Mouse (Mus musculus) layer of hippocampus, postnatal 10 days (tissue): ENCODE measurements around the gene Ddx43. TPM values are rescaled to one million over a fixed set of nuclear protein-coding genes. Genes with fewer than 3 reads are reported as not detected.
"Not testable (repeated sequence)": the region's sequence is repeated elsewhere in the genome, so short reads cannot be mapped to it uniquely, and the experiment has no call there.

Experiments
- DNase-seq, 2 experiments: peaks; one replicate each; pipeline ENCODE4 v3.0.0; 2021; ENCODE audit warnings: low spot score in 2 of 2
- long read RNA-seq: library from polyadenylated mRNA; stranded (forward); transcript quantifications from one replicate; pipeline ENCODE4 v2.0.0, GENCODE M21; 2023
- total RNA-seq, 2 experiments: library from RNA; stranded (reverse); gene quantifications; 2 replicates each; pipeline ENCODE4 v1.2.3; 2021

The Ddx43 gene
- under 1 TPM in 1 of 2 experiments, not detected in 1; 0.16 TPM for total RNA-seq
- long read RNA-seq, partial matches to known transcripts, result 0 of 1 reads
- long read RNA-seq, other reads (novel, unspliced or antisense), result 1 of 1 reads

DNA sequence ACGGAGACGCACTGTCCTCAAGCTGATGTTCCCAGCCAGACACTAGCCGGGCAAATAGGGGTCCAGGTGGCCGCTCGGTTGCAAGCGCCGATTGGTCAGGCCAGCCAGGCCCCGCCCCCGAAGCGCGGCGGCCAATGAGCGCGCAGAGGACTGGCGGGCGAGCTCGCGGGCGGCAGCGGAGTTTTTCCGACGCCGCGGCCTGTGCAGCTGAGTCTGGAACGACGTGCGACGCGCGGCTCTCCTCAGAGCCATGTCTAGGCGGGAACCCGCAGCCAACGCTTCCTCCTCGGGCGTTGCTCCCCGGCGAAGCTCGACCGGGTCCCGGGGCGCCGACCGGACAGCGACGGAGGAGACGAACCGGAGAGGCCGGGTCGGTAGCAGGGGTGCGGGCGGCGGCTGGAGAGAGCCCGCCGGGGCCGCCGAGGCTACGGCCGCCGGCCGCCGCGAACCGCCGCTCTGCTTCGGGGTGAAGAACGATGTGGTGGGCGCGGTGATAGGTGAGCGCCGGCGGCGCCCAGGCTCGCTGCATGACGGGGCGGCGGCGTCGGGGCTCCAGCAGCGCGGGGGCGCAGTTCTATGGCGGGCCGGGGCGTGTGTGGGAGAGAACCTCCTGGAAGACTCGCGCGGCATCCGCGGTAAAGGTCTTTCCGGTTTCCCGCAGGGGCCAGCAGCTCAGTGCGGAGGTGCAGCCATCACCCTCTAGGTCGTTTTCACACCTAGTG lies at the start of gene Ddx43:
Gene Ddx43 (plus strand): TSS at position 148 of the 722 bp plus-strand sequence.
- peak; percentile 42 to 53 for DNase-seq

DNA sequence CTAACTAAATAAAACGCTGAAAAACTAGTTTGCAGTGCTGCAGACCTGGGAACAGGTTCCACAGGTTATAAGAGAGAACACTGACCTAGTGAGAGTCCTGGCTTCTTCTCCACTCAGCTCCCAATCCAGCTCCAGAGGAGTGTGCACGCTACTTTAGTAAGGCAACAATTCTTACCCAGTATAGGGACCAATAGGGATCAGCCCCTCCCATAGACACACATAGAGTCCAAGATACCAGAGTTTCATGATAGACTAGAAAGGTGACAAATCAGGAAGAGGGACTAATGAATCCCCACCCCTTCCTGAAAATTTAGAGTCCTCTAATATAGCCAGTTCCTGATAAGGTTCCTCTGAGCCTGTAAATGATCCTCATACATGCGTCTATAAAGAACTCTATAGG lies 48.6 kb upstream of the Ddx43 start:
- DNase-seq, result no peak

DNA sequence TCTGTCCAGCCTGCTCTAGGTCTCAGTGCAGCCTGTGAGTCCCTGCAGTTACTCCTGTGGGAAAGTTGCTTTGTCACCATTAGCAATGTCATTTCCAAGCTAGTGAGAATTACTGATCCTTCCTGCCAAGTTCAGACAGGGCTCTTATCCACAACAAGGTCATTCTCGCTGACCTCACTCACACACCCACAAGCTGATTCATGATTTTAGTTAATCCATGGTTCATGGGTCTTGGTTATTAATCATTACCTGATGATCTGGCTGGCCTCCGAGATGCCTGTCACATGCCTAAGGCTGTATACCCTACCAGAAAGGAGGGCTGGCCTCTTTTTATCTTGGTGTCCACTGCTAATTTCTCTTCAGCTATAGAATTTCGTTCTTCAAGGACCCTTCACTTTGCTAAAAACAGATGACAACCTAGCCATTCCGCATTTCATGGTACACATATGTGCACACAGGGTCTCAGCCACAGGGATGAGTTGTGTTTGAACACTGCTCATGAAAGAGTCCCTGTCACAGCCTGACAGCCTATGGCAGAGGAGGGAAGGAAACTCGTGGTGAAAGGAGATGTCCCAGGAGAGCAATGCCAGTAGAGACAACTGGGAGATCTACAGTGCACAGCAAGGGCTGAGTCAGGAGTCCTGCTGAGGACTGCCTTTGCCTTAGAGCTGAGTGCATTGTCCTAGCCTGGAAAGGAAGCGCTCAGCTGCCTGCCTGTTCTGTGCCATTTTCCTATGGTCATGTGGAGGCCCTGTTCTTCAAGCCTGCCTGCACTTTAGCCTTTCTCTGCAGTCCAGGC lies 47.2 kb upstream of the Ddx43 start:
- not testable (repeated sequence) for DNase-seq

DNA sequence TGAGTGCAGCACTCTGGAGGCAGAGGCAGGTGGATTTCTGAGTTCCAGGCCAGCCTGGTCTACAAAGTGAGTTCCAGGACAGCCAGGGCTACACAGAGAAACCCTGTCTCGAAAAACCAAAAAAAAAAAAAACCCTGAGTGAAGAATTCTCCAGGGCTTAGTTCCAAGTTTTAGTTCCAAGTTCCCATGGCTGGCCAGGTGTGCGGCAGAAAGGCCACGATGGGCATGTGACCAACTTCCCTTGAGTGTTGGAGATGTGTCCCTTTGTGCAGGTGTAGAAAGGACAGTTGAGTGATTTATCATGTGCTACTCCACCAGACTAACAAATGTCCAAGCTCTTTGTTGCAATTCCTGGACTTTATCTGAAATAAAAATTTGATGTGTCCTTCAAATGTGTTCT lies 46.4 kb upstream of the Ddx43 start:
- not testable (repeated sequence) for DNase-seq

DNA sequence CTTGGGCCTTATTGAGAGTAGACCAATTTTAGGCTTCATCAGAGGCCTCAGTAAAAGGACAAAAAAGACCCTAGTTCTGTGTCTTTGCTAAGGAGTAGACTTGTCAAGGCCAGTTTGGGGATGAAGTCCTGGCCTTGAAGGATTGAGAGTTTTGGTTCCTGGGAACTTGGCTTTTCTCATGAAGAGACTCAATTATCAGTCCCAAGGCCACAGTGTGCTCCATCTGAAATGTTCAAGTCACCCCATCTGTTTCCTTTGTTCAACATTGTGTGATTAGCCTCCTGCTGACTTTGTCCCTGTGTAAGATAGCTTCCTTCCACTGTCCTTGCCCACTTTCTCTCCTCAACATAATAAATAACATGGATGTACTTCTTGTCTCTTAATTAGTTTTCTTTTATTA lies 45.6 kb upstream of the Ddx43 start:
- DNase-seq, result not testable (repeated sequence)

DNA sequence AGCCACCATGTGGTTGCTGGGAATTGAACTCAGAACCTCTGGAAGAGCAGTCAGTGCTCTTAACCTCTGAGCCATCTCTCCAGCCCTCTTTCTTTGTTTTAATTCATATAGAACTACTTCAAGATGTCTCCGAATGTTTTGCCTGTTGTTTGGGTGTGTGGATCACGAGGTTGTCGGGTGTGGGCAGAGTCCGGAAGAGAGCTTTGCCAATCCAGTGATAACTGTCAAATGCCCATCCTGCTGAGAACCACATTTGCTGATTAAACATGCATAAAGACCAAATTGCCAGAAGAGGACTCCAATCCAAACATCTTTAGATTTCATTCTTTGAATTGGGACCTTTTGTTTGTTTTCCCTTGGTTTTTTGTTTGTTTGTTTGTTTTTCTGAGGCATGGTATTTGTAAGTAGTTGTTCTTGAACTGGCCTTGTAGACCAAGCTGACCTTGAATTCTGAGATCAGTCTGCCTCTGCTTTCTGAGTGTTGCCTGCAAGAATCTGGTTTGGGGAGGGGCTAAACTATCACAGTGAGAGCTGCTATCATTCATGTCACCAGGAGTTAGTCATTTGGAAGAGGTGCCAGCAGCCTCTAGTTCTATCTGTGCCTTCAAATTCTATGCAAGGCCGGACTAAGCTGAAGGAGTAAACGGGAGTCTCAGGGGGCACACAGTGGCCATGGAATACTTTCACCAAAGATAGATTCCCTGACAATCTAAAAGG lies 43.9 kb upstream of the Ddx43 start:
- no peak for DNase-seq

DNA sequence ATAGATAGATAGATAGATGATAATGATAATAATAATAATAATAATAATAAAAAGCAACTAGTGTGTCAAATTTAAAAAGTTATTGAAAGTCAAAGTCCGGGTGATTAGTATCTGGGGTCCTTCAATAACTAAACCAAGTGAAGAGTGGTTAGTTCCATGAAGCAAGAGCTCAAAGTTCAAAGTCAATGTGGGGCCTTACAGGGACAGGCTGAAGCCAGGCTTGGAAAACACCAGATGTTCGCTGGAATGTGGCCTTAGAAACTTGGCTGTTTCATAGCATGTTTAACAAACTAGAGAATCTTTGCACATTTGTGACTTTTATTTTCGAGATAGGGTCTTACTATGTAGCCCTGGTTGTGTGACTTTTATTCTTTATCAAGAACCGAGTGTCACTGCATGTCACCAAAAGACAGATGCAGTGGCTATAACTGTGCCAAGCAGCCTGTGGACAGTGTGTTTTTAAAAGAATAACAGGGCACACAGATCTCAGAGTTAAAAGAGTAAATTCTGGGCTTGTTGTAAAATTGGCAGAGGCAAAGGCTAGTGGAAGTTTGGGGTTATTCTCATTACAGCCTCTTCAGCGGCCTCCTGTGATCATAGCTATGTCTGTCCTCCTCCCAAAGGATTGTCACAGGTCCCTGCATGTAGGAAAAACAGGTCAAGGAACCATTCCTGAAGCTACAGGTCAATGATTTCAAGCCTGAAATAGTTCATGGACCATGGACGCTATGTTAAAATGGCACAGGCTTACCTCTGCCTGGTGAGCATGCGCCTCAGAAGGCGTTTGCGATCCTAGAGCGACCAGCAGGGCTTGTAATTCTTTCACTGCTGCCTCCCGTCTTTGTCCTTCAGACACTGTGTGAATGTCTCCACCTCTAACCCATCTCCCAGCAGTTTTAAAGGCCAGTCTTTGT lies 40.7 kb upstream of the Ddx43 start:
- no peak for DNase-seq

DNA sequence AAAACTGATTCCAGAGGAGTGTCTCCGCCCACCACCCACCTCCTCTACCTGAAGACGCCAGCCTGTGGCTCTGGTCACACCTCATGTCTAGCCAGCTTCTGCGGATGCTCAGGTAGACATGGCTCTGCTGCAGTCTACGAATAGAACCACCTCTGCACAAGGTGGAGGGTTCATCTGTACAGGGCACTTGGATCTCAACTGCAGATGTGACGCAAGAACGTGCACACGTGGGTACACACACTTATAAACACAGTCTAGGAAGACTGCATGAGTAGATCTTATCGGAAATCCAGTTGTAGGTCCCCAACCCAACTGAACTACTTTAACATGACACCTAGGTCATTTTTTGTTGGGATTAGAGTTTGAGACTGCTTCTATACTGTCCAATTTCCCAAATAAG lies 40.0 kb upstream of the Ddx43 start, which contains the start of gene Gsta2:
Gene Gsta2 (minus strand): TSS at position 178 of the 400 bp plus-strand sequence.
- DNase-seq, result no peak

DNA sequence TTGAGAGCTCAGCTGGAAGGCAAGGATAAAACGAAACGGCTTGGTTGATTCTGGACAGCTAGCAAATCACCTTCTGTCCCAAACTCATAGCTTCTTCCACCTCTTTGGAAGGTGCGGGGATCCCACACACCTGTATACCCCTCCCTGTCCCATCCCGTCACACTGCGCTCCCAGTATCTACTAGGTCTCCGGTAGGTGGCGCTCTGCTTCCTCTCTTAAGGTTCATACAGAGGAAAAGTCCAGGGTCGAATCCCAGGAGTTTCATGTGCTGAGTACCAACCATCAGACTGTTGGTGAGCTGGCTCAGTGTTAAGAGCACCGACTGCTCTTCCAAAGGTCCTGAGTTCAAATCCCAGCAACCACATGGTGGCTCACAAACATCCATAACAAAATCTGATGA lies 37.5 kb upstream of the Ddx43 start:
- DNase-seq, result peak; percentile 58 to 70

DNA sequence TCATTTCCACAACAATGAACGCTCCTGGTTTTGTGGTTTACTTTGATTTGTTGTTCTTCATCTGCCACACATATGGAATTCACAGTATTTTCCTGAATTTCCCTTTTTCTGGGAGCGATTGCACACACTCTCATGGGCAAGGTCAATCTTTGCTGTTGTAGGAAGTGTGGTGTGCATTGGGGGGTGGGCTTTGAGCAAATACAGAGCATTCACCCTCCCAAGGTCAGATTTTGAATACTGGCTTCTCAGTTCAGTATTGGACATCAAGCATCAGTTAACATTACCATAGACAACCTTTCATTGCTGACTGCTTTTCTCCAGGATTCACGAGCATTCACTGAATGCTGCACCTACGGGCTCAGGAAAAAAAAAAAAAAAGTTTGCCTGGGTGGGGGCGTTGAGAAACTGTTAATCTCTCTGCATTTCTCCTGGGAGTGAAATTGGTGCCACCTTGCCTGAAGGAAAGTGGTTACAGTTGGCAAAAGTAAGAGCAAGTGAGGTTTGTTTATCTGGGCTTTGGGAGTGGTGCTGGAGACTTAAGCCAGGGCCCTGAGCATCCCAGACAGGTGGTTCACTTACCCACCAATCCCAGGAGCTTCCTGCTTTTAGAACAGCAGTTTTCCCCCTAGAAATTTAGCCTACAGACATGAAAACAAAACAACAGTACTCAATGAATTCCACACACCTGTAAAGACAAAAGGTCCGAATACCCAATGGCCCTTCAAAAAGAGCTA lies 35.7 kb upstream of the Ddx43 start:
- DNase-seq, result no peak

DNA sequence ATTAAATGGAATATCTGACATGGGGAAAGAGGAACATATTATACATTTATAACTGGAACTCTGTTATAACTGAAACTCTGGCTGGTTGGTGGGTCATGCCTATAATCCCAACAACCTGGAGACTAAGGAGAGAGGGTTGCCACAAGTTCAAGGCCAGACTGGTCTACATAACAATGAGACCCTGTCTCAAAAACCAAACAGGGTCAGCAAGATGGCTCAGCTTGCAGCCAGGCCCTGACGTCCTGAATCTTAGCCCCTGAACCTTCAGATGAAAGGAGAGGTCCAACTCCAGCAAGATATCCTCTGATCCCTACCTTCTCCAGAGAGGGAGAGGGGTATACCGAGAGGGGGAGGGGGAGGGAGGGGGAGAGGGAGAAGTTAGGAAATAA lies 35.1 kb upstream of the Ddx43 start:
- DNase-seq, result no peak

DNA sequence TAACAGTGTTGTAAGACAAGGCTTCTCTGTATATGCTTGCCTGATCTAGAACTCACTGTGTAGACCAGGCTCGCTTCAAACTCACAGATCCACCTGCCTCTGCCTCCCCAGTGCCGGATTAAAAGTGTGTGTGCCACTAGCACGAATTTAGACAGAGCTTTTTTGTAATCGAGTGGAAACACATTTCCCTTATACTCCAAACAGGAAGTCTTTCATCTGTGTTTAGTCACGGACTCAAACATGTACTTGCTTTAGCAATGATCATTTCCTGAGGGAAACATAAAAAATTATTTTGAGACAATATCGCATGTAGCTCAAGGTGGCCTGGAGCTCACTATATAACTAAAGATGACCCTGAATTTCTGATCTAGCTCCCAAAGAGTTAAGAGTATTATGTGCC lies 32.2 kb upstream of the Ddx43 start:
- DNase-seq, result no peak

DNA sequence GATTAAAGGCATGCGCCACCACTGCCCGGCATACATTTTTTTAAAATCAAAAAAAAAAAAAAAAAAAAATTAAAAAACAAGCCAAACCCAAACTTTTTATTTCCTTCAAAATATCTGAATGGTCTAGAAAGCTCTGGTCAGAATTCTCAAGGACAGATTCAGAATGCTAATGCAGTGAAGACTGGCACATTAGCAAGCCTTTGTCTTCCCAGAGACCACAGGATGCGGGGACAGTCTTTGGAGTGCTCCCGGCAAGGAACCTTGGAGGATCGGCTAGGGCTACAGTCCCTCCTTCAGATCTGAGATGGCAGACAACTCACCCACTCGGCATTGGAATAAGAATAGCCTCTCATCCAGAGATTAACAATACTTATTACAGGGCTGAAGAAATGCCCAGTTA lies 30.9 kb upstream of the Ddx43 start:
- no peak for DNase-seq

DNA sequence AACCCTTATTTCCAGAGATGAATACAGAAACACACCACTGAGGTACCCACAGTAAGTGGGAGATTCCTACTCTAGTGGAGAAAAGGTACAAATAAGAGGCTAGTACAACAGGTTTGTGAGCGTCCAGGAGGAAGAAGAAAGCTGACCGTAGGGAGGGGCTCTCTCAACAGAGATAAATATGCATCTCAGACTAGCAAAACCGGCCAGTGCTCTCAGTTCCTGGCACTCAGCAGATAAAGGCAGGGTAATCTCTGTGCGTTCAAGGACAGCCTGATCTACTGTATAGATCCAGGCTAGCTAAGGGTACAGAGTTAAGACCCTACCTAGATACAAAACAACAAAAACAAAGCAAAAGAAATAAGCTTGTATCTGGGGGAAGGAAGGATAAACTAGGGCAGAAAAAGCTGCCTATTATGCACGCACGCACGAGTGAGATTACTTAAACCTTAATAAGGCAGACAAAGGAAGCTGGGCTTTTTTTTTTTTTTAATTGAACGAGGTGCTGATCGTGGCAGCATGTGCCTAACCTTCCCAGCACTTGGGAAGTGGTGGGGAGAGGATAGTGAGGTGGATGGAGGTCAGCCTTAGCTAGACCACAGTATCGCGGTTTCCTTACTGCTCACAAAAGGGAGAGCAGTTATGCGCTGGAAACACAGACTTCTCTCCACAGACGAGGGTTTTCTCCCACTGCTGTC lies 29.6 kb upstream of the Ddx43 start:
- DNase-seq, result no peak

DNA sequence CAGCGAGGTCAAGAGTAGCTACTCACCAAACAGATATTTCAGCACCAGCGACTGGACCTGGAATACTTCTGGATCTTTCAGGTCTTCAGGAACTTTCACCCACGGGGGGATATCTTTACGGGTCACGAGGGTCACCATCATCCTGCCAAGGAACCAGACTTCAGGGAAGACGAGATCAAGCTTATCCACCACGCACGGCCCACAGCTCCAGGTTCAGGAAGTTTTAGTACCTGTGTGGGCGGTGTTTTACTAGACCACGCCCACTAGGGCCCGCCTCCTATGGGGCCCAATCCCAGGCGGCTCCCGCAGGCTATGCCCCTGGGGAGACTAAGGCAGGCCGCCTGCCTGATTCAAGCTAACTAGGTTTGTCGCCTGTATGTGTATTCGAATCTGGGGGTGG lies 27.6 kb upstream of the Ddx43 start, which contains the start of gene Dppa5a:
Gene Dppa5a (minus strand): TSS at position 219 of the 400 bp plus-strand sequence.
- not testable (repeated sequence) for DNase-seq

DNA sequence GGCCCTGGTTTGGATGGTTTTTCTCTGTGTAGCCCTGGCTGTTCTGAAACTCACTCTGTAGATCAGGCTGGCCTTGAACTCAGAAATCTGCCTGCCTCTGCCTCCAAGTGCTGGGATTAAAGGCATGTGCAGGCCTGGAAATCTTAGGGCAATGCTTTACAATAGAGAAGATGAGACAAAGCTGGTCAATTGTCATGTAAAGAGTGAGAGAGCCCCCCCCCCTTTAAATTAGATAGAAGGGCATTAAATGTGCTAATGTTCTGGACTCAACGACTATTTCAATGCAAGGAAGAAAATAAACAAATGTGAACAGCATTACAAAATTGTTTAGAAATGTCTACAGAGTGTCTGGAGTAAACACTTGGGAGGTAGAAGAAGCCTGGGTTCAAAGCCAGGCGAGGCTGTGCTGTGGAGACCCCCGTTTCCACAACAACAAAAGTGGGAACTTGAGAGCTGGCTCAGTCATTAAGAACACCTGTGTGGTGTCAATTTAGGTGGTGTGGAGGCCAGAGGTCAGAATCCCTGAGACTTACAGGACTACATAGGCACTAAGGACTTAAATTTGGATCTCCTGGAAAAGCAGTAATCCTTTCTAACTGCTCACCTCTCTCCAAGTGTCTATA lies 26.8 kb upstream of the Ddx43 start:
- no peak for DNase-seq

DNA sequence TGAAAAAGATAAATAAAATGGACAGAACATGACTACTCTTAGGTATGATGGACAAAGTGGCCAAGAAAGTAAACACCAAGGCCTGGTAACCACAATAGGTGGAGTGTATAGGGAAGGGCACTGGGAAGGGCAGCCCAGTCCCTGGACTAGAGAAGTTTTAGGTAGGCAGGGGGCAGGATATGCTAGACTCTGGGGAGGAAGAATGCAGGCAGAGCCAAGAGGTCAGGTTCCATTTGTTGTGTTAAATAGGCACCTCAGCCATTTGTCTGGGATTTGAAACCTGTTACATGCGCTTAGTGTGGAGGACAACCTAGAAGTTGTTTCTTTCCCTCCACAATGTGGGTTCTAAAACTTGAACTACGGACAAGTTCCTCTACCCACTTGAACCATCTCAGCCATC lies 26.2 kb upstream of the Ddx43 start:
- no peak for DNase-seq

DNA sequence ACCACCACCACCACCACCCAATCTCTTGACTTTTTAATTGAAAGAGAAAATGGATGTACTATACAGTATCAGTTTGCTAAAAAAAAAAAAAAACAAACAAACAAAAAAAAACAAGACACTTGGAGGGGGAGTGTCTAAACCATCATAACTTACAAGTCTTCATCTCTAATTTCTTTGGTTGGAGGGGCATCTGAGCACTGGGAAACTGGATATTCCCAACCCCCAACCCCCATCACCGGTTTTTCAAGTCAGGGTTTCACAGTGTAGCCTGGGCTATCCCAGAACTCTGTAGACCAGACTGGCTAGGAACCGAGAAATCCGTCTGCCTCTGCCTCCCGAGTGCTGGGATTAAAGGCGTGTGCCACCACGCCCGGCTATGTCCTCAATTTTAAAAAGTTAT lies 25.8 kb upstream of the Ddx43 start:
- DNase-seq, result no peak

DNA sequence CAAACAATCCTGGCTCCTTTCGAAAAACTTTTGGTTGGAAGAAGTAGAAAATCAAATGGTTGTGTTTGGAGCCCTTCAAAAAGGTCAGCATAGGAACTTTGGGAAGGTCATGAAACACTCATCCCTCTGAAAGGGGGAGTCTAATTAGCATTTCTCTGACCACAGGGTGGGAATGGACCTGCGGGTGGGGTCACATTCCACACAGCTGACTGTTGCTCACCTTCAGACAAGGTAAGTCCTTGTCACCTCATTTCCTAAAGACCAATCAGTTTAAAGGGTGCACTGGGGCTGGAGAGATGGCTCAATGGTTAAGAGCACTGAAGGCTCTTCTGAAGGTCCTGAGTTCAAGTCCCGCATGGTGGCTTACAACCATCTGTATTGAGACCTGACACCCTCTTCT lies 24.1 kb upstream of the Ddx43 start:
- no peak for DNase-seq
